Mouse (Mus musculus): ENCODE measurements around the gene Accsl. TPM values are rescaled to one million over a fixed set of nuclear protein-coding genes. Genes with fewer than 3 reads are reported as not detected.

Accsl gene
- total RNA-seq, 2 experiments from 2014 or later = 0.54 TPM; not detected in 1

GRCm38 (mm10) chr2:93870842-93871241, 1.9 kb upstream of the Accsl start:
- DNase-seq (ENCODE audit: low spot score in 2 of 2) = peak; percentile 78 to 89
- Histone ChIP-seq H3K4me3 (no peak overlapping the region), H3K27ac (no peak overlapping the region)
- TF ChIP-seq CTCF (conservative IDR thresholded peaks at IDR 0.05) = peak; percentile 83

- no peak for TF ChIP-seq CTCF (conservative IDR thresholded peaks at IDR 0.05)
- H3K27ac ChIP-seq = no peak overlapping the region
- no peak overlapping the region for H3K4me3 ChIP-seq
- DNase-seq (ENCODE audit: low spot score in 2 of 2) = no peak
Measured at GRCm38 (mm10) chr2:93868566-93868965, 391 bp downstream of the Accsl start.

GRCm38 (mm10) chr2:93863229-93863628, 5.7 kb downstream of the Accsl start:
- TF ChIP-seq CTCF (conservative IDR thresholded peaks at IDR 0.05) = no peak
- H3K4me3 ChIP-seq = no peak overlapping the region
- no peak overlapping the region for H3K27ac ChIP-seq
- no peak for DNase-seq (ENCODE audit: low spot score in 2 of 2)

- H3K4me3 ChIP-seq = no peak overlapping the region
- no peak for DNase-seq (ENCODE audit: low spot score in 2 of 2)
- TF ChIP-seq CTCF (conservative IDR thresholded peaks at IDR 0.05) = no peak
- H3K27ac ChIP-seq = no peak overlapping the region
Measured at GRCm38 (mm10) chr2:93858845-93859244, 10.1 kb downstream of the Accsl start.

- no peak for DNase-seq (ENCODE audit: low spot score in 2 of 2)
- Histone ChIP-seq H3K4me3 (no peak overlapping the region), H3K27ac (no peak overlapping the region)
- TF ChIP-seq CTCF (conservative IDR thresholded peaks at IDR 0.05) = no peak
Measured at GRCm38 (mm10) chr2:93851303-93851702, 17.7 kb downstream of the Accsl start.

GRCm38 (mm10) chr2:93850317-93850944, 18.5 kb downstream of the Accsl start:
- no peak for TF ChIP-seq CTCF (conservative IDR thresholded peaks at IDR 0.05)
- Histone ChIP-seq H3K4me3 (peak overlapping the region; percentile 54), H3K27ac (no peak overlapping the region)
- no peak for DNase-seq (ENCODE audit: low spot score in 2 of 2)

GRCm38 (mm10) chr2:93849505-93850089, 19.4 kb downstream of the Accsl start, which contains the start of gene Accs:
Gene Accs, minus strand, starts transcription at chr2:93849943.
- TF ChIP-seq CTCF (conservative IDR thresholded peaks at IDR 0.05) = peak; percentile 66
- peak within 1 kb of the TSS; percentile 71; the same call in 1 of the 2 replicates for H3K27ac ChIP-seq
- H3K4me3 ChIP-seq = peak within 1 kb of the TSS; percentile 54
- peak; percentile 36 to 45 for DNase-seq (ENCODE audit: low spot score in 2 of 2)

- TF ChIP-seq CTCF (conservative IDR thresholded peaks at IDR 0.05) = no peak
- DNase-seq (ENCODE audit: low spot score in 2 of 2) = no peak
- Histone ChIP-seq H3K27ac (no peak overlapping the region), H3K4me3 (no peak overlapping the region)
Measured at GRCm38 (mm10) chr2:93841349-93841748, 27.6 kb downstream of the Accsl start.

- Histone ChIP-seq H3K4me3 (no peak overlapping the region), H3K27ac (no peak overlapping the region)
- no peak for TF ChIP-seq CTCF (conservative IDR thresholded peaks at IDR 0.05)
- DNase-seq (ENCODE audit: low spot score in 2 of 2) = no peak
Measured at GRCm38 (mm10) chr2:93840109-93840508, 28.8 kb downstream of the Accsl start.

- no peak overlapping the region for H3K4me3 ChIP-seq
- no peak for DNase-seq (ENCODE audit: low spot score in 2 of 2)
- no peak overlapping the region for H3K27ac ChIP-seq
- no peak for TF ChIP-seq CTCF (conservative IDR thresholded peaks at IDR 0.05)
Measured at GRCm38 (mm10) chr2:93838931-93839330, 30.0 kb downstream of the Accsl start.

- no peak for DNase-seq (ENCODE audit: low spot score in 2 of 2)
- TF ChIP-seq CTCF (conservative IDR thresholded peaks at IDR 0.05) = no peak
- Histone ChIP-seq H3K27ac (no peak overlapping the region), H3K4me3 (no peak overlapping the region)
Measured at GRCm38 (mm10) chr2:93836232-93836785, 32.6 kb downstream of the Accsl start.

GRCm38 (mm10) chr2:93835596-93835995, 33.4 kb downstream of the Accsl start:
- no peak for TF ChIP-seq CTCF (conservative IDR thresholded peaks at IDR 0.05)
- Histone ChIP-seq H3K27ac (no peak overlapping the region), H3K4me3 (no peak overlapping the region)
- DNase-seq (ENCODE audit: low spot score in 2 of 2) = no peak

GRCm38 (mm10) chr2:93823519-93823918, 45.4 kb downstream of the Accsl start:
- peak; percentile 72 to 84 for DNase-seq (ENCODE audit: low spot score in 2 of 2)
- H3K4me3 ChIP-seq = no peak overlapping the region
- no peak overlapping the region for H3K27ac ChIP-seq
- TF ChIP-seq CTCF (conservative IDR thresholded peaks at IDR 0.05) = peak; percentile 96
